Mouse (Mus musculus): ENCODE results near the gene Ckmt2.

- TF ChIP-seq CTCF (IDR thresholded peaks at IDR 0.05; ENCODE audit: insufficient read depth, low read depth, low read length), result no peak
- TF ChIP-seq POLR2A (IDR thresholded peaks at IDR 0.05; ENCODE audit: insufficient read depth, low read depth, low read length), result no peak
Measured at GRCm38 (mm10) chr13:91911652-91912051, 35.0 kb upstream of the Ckmt2 start.

Data from olfactory bulb, adult 2 months (tissue).